Mouse (Mus musculus) ES-Bruce4 (cell line): ENCODE results near the gene Amigo2.

Experiments used
- CTCF ChIP-seq: IDR thresholded peaks from one replicate; pipeline ENCODE4 v1.8.1; 2011; ENCODE audit warnings: low read depth, low read length
- EP300 ChIP-seq: IDR thresholded peaks from 2 replicates; pipeline ENCODE4 v1.6.1; 2011; ENCODE audit warnings: low read depth, low read length; ENCODE audit not compliant: insufficient read depth
- POLR2A ChIP-seq: IDR thresholded peaks from one replicate; pipeline ENCODE4 v1.8.1; 2011; ENCODE audit warnings: low read length; ENCODE audit not compliant: insufficient read depth

- TF ChIP-seq CTCF (no peak), POLR2A (no peak), EP300 (no peak)
Measured at GRCm38 (mm10) chr15:97195628-97196027, 51.5 kb downstream of the Amigo2 start.
